Mouse (Mus musculus): Measurements from ENCODE around the gene Skint3. TPM values are rescaled to one million over a fixed set of nuclear protein-coding genes. Genes with fewer than 3 reads are reported as not detected.
"Not testable (repeated sequence)": the region's sequence is repeated elsewhere in the genome, so short reads cannot be mapped to it uniquely, and the experiment has no call there.

The Skint3 gene
- not detected in 2 replicates for polyA plus RNA-seq (2015; fragmentation: Nextera tagmentation; extraction: Ambion mirVana)

GRCm38 (mm10) chr4:112231945-112232344 is at the start of gene Skint3:
Gene Skint3 (plus strand): TSS chr4:112232245.
- no peak for ATAC-seq
- WGBS: 91% methylated on average over 1 of the region's 1 CpGs
- Histone ChIP-seq H3K9ac (ENCODE audit: low read depth, low read length) (no peak within 1 kb of the TSS), H3K4me3 (ENCODE audit: low read length) (no peak within 1 kb of the TSS), H3K4me1 (ENCODE audit: control insufficient read depth, insufficient read depth, low read depth, low read length) (no peaks in the 10 kb centered on the region), H3K4me2 (ENCODE audit: low read length) (no peak within 1 kb of the TSS), H3K27ac (ENCODE audit: low read depth, low read length) (no peak within 1 kb of the TSS), H3K36me3 (ENCODE audit: control insufficient read depth, insufficient read depth, low read length) (no peaks in the 10 kb centered on the region), H3K27me3 (replicated peaks; ENCODE audit: control insufficient read depth, insufficient read depth, low read length) (no peaks in the 10 kb centered on the region), H3K9me3 (ENCODE audit: control insufficient read depth, low read length) (no peaks in the 10 kb centered on the region)

GRCm38 (mm10) chr4:112243416-112243815 is 11.4 kb downstream of the Skint3 start:
- Histone ChIP-seq H3K27ac (ENCODE audit: low read depth, low read length) (no peak overlapping the region), H3K4me3 (ENCODE audit: low read length) (no peak overlapping the region), H3K4me2 (ENCODE audit: low read length) (no peak overlapping the region), H3K36me3 (ENCODE audit: control insufficient read depth, insufficient read depth, low read length) (no peaks in the 10 kb centered on the region), H3K4me1 (ENCODE audit: control insufficient read depth, insufficient read depth, low read depth, low read length) (no peaks in the 10 kb centered on the region), H3K9me3 (ENCODE audit: control insufficient read depth, low read length) (peaks cover 4% of the 10 kb centered on the region; the same call in 1 of the 2 replicates), H3K9ac (ENCODE audit: low read depth, low read length) (no peak overlapping the region), H3K27me3 (replicated peaks; ENCODE audit: control insufficient read depth, insufficient read depth, low read length) (no peaks in the 10 kb centered on the region)
- no peak for ATAC-seq
- 87% methylated on average over 1 of the region's 1 CpGs for WGBS

GRCm38 (mm10) chr4:112243951-112244350 is 11.9 kb downstream of the Skint3 start:
- Histone ChIP-seq H3K4me2 (ENCODE audit: low read length) (no peak overlapping the region), H3K27me3 (replicated peaks; ENCODE audit: control insufficient read depth, insufficient read depth, low read length) (no peaks in the 10 kb centered on the region), H3K4me1 (ENCODE audit: control insufficient read depth, insufficient read depth, low read depth, low read length) (no peaks in the 10 kb centered on the region), H3K4me3 (ENCODE audit: low read length) (no peak overlapping the region), H3K9me3 (ENCODE audit: control insufficient read depth, low read length) (peaks cover 7% of the 10 kb centered on the region), H3K9ac (ENCODE audit: low read depth, low read length) (no peak overlapping the region), H3K27ac (ENCODE audit: low read depth, low read length) (no peak overlapping the region), H3K36me3 (ENCODE audit: control insufficient read depth, insufficient read depth, low read length) (no peaks in the 10 kb centered on the region)
- ATAC-seq: no peak
- 96% methylated on average over 3 of the region's 3 CpGs for WGBS

GRCm38 (mm10) chr4:112256022-112256421 is 24.0 kb downstream of the Skint3 start:
- Histone ChIP-seq H3K36me3 (ENCODE audit: control insufficient read depth, insufficient read depth, low read length) (no peaks in the 10 kb centered on the region), H3K27ac (ENCODE audit: low read depth, low read length) (no peak overlapping the region), H3K4me2 (ENCODE audit: low read length) (no peak overlapping the region), H3K27me3 (replicated peaks; ENCODE audit: control insufficient read depth, insufficient read depth, low read length) (no peaks in the 10 kb centered on the region), H3K9me3 (ENCODE audit: control insufficient read depth, low read length) (0 out of 2 replicates have a peak, but pooled peaks cover 3% of the 10 kb centered on the region), H3K9ac (ENCODE audit: low read depth, low read length) (no peak overlapping the region), H3K4me3 (ENCODE audit: low read length) (no peak overlapping the region), H3K4me1 (ENCODE audit: control insufficient read depth, insufficient read depth, low read depth, low read length) (no peaks in the 10 kb centered on the region)
- 82% methylated on average over 5 of the region's 5 CpGs for WGBS
- no peak for ATAC-seq

GRCm38 (mm10) chr4:112287178-112287974 is 55.3 kb downstream of the Skint3 start:
- ATAC-seq: no peak
- Histone ChIP-seq H3K4me2 (ENCODE audit: low read length) (no peak overlapping the region), H3K9me3 (ENCODE audit: control insufficient read depth, low read length) (peaks cover 8% of the 10 kb centered on the region), H3K36me3 (ENCODE audit: control insufficient read depth, insufficient read depth, low read length) (no peaks in the 10 kb centered on the region), H3K4me1 (ENCODE audit: control insufficient read depth, insufficient read depth, low read depth, low read length) (no peaks in the 10 kb centered on the region), H3K9ac (ENCODE audit: low read depth, low read length) (no peak overlapping the region), H3K27me3 (replicated peaks; ENCODE audit: control insufficient read depth, insufficient read depth, low read length) (no peaks in the 10 kb centered on the region), H3K27ac (ENCODE audit: low read depth, low read length) (no peak overlapping the region), H3K4me3 (ENCODE audit: low read length) (no peak overlapping the region)
- 81% methylated on average over 12 of the region's 12 CpGs for WGBS

- no peaks in the 10 kb centered on the region for H3K36me3 ChIP-seq (ENCODE audit: control insufficient read depth, insufficient read depth, low read length)
- H3K9me3 ChIP-seq (ENCODE audit: control insufficient read depth, low read length): peaks cover 8% of the 10 kb centered on the region
- no peak overlapping the region for H3K4me3 ChIP-seq (ENCODE audit: low read length)
- H3K4me2 ChIP-seq (ENCODE audit: low read length): no peak overlapping the region
- no peak for ATAC-seq
- no peak overlapping the region for H3K27ac ChIP-seq (ENCODE audit: low read depth, low read length)
- H3K9ac ChIP-seq (ENCODE audit: low read depth, low read length): no peak overlapping the region
- WGBS: 86% methylated on average over 4 of the region's 4 CpGs
- no peaks in the 10 kb centered on the region for H3K27me3 ChIP-seq (replicated peaks; ENCODE audit: control insufficient read depth, insufficient read depth, low read length)
- H3K4me1 ChIP-seq (ENCODE audit: control insufficient read depth, insufficient read depth, low read depth, low read length): no peaks in the 10 kb centered on the region
These were observed 56.4 kb downstream of the Skint3 start for GRCm38 (mm10) chr4:112288396-112288795.

- no peaks in the 10 kb centered on the region for H3K27me3 ChIP-seq (replicated peaks; ENCODE audit: control insufficient read depth, insufficient read depth, low read length)
- H3K36me3 ChIP-seq (ENCODE audit: control insufficient read depth, insufficient read depth, low read length): no peaks in the 10 kb centered on the region
- no peak overlapping the region for H3K4me3 ChIP-seq (ENCODE audit: low read length)
- H3K27ac ChIP-seq (ENCODE audit: low read depth, low read length): no peak overlapping the region
- H3K4me1 ChIP-seq (ENCODE audit: control insufficient read depth, insufficient read depth, low read depth, low read length): no peaks in the 10 kb centered on the region
- WGBS: 74% methylated on average over 1 of the region's 1 CpGs
- no peak overlapping the region for H3K9ac ChIP-seq (ENCODE audit: low read depth, low read length)
- ATAC-seq: no peak
- H3K9me3 ChIP-seq (ENCODE audit: control insufficient read depth, low read length): peaks cover 5% of the 10 kb centered on the region
- no peak overlapping the region for H3K4me2 ChIP-seq (ENCODE audit: low read length)
These were observed 70.3 kb downstream of the Skint3 start for GRCm38 (mm10) chr4:112302305-112302704.

- Histone ChIP-seq H3K9me3 (ENCODE audit: control insufficient read depth, low read length) (peaks cover 5% of the 10 kb centered on the region), H3K36me3 (ENCODE audit: control insufficient read depth, insufficient read depth, low read length) (no peaks in the 10 kb centered on the region), H3K27ac (ENCODE audit: low read depth, low read length) (no peak overlapping the region), H3K4me3 (ENCODE audit: low read length) (no peak overlapping the region), H3K4me1 (ENCODE audit: control insufficient read depth, insufficient read depth, low read depth, low read length) (no peaks in the 10 kb centered on the region), H3K27me3 (replicated peaks; ENCODE audit: control insufficient read depth, insufficient read depth, low read length) (no peaks in the 10 kb centered on the region), H3K9ac (ENCODE audit: low read depth, low read length) (no peak overlapping the region), H3K4me2 (ENCODE audit: low read length) (no peak overlapping the region)
- 86% methylated on average over 3 of the region's 3 CpGs for WGBS
- ATAC-seq: no peak
These were observed 70.9 kb downstream of the Skint3 start for GRCm38 (mm10) chr4:112302855-112303509.

- not testable (repeated sequence) for H3K4me3 ChIP-seq (ENCODE audit: low read length); H3K27ac ChIP-seq (ENCODE audit: low read depth, low read length); H3K4me1 ChIP-seq (ENCODE audit: control insufficient read depth, insufficient read depth, low read depth, low read length); ATAC-seq; H3K9me3 ChIP-seq (ENCODE audit: control insufficient read depth, low read length); H3K9ac ChIP-seq (ENCODE audit: low read depth, low read length); H3K4me2 ChIP-seq (ENCODE audit: low read length); H3K27me3 ChIP-seq (replicated peaks; ENCODE audit: control insufficient read depth, insufficient read depth, low read length); H3K36me3 ChIP-seq (ENCODE audit: control insufficient read depth, insufficient read depth, low read length)
- WGBS: 91% methylated on average over 10 of the region's 17 CpGs
These were observed 117.1 kb downstream of the Skint3 start for GRCm38 (mm10) chr4:112349111-112349510.
